Mouse (Mus musculus) c-Kit-positive CD71-positive TER-119-positive erythroid progenitor cells, embryonic 14.5 days (primary cell): Measurements from ENCODE around the gene Rtp3.

ENCODE experiments used
- DNase-seq: peaks from one replicate; pipeline ENCODE4 v3.0.0-alpha.2; 2013; ENCODE audit warnings: low spot score

The Rtp3 gene

DNA sequence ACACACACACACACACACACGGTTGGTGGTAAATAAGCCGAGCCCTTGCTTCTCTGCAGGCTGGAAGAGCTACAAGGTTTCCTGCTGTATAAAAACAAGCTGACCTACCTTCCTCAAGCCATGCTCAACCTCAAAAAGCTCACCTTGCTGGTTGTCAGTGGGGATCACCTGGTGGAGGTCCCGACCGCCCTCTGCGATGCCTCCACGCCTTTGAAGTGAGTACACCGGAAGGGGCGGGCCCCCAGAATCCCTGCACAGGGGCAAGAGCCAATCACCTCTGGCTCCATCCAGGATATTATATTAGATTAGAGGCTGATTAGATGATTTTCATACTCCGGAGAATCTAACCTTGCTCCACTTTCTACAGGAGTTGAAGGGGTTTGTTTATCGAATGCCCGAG lies 11.0 kb downstream of the Rtp3 start:
- DNase-seq: no peak

DNA sequence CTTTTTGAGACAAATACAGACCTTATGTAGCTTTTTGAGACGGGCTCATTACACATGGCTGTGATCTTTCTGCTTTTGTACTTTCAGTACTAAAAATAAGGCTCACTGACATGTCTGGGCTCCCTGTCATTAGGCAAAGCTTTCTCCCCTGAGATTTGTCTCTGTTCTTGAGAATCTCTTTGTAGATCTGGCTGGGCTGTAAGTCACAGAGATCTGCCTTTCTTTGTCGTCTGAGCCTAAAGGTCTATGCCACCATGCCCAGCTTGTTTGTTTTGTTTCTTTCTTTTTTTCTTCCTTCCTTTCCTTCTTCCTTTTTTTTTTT lies 24.5 kb downstream of the Rtp3 start:
- DNase-seq: no peak

DNA sequence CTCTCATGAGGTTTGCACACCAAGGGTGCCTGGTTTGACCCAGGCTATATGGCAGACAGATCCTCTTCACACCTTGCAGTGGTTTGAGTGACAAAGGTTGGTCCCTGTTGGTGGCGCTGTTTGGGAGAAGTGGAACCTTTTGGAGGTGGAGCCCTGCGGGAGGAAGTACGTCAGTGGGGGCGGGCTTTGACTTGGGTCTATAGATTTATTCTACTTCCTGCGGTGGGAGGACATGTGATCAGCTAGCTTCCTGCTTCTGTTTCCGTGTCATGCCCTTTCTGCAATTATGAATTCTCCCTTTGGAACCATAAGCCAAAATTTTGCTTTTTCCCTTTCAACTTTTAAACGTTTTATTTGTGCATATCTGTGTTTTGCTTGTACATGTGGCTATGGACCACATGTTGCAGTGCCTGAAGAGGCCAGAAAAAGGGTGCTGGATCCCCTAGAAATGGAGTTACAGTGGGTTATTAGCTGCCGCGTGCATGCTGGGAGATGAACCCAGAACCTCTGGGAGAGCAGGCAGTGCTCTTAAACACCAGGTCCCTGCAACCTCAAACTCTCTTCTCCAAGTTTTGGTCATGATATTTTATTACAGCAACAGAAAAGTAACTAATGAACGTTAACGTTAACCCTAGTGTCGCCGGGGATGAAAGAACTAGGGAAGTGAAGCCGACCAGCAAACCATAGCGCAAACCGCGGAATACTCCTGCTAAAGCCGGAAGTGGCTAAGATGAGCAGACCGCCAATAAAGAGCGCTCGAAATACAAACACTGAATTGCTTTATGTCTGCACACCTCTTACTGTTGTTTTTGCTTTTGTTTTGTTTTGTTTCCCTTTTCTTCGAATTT lies 25.1 kb downstream of the Rtp3 start:
- DNase-seq: no peak

DNA sequence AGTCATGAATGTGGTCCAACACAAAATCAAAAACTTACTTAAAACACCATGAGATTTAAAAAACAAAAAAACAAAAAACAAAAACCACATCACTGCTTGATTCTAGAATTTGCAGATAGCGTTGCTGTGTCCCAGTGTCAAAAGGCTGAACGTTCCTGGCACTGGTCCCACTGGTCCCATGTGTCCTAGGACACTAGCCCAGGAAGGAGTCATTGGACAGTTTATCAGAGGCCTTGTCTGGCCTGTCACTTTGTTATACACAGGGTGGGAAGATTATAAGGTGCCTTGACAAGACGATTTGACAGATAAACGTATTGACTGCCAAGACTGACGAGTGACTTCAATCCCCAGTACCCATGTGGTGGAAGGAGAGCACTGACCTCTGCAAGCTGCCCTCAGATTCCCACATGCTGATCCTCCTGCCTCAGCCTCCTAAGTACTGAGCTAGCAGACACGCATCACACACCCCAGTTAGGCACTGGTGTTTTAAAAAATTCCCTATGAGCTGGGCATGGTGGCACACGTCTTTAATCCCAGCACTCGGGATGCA lies 26.7 kb downstream of the Rtp3 start:
- no peak for DNase-seq

DNA sequence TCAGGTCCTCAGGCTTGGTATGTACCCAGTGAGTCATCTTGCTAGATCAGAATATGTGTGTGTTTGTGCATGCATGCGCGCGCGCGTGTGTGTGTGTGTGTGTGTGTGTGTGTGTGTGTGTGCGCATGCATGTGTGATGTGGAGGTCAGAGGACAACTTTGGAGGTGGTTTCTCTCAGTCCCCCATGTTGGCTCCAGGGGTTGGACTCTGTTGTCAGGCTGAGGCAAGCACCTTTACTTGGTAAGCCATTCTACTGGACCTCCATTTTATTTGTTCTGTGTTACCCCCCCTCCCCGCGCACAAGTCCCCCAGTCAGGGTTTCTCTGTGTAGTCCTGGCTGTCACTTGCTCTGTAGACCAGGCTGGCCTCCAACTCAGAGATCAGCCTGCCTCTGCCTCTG lies 29.0 kb downstream of the Rtp3 start:
- no peak for DNase-seq

DNA sequence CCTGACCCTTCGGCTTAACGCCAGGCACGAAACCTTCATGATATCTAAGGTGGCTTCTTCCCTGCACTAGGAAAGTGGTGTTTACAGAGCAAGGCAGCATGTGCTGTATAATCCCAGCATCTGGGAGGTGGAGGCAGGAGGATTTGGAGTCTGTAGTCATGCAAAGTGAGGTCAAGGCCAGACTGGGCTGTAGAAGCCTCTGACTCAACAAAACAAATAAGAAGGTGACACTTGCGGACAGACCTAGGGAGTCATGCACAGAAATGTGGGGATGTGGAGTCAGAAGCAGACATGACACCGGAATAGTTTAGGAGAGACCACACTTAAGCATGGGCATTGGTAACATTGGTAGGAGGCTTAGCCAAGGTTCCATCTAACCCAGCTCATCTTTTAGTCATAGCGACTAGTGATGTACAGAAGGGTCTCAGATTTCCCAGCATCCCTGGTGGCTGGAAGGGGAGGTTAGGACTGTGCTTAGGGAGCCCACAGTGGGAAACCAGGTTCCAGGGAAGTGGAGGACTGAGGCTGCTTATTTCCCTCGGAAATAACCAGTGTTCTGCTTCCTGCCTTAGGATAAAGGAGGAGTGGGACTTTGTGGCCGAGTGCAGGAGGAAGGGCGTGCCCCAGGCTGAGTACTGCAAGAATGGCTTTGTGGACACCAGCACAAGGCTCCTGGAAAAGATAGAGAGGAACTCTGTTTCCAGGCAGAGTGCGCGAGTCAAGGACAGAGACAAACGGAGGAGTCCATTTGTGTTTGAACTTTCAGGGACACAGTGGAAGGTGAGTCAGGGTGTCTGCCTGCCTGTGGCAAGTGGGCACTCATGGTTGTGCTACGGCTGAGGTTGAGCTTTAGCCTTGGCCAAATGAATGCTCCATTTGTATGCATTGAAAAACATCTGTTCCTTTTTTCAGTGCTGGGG lies 29.9 kb downstream of the Rtp3 start:
- DNase-seq: no peak

DNA sequence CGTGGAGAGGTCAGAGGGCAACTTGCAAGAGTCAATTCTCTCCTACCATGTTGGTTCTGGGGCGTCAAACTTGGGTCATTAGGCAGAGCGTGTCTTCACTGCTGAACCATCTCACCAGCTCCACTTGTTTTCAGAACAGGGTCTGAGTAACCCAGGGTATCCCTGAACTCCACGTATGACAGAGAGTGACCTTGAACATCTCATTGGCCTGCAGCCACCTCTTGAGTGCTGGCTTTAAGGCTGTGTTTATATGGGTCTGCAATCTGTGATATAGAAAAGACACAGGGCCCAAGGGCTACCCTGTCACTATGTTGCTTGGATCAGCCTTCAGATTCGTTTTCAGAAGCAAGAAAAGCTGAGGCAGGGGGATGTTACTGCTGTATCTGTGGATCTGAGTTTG lies 30.7 kb downstream of the Rtp3 start:
- no peak for DNase-seq

DNA sequence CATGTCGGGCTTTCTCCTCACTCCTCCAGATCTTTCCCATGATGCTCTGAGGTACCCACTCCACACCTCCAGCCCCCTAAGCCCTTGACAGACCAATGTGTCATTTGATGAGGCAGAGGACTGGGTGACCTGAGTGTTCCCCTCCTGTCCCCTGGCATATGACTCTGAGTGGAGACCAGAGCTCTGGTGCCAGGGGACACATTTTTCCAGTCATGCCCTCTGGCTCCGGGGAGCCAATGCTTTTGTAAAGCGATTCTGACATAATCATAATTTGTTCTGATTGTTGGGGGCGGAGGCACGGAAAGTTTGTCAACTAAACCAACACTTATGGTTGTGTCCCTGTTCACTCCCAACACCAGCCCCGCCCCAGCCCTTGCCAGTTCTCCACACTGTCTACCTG lies 34.4 kb downstream of the Rtp3 start:
- no peak for DNase-seq

DNA sequence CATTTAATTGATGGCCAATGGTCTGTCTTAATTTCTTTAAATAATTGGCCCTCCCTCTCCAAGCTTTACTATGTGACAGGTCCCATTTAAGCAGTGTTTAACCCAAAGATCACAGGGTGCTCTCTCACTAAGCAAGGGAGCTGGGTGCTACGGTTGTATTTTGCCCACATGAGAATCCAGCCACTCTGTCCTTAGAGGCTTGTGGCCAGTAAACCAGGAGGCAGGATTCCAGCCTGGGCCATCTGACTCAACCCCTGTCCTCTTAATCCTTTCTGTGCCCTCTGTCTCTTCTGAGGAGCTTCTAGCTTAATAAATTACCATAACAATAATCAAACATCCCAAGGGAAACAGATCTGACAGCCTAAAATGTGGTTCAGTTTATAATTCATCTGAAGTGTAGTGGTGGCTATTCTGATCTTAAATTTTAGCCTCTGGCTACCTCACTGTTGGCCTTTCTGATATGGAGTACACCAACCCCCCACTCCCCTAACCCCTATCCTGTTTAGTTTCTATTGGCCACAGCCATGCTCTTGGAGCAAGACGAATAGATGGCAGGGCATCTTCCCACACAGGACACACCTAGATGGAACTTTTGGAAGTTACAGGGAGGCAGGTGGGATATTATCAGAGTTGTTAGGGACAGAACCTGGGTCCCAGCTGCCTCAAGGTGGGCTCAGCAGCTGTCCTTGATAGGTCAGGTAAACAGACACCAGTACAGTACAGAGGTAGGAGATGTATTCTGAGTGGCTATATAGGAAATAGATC lies 35.5 kb downstream of the Rtp3 start:
- DNase-seq: no peak

DNA sequence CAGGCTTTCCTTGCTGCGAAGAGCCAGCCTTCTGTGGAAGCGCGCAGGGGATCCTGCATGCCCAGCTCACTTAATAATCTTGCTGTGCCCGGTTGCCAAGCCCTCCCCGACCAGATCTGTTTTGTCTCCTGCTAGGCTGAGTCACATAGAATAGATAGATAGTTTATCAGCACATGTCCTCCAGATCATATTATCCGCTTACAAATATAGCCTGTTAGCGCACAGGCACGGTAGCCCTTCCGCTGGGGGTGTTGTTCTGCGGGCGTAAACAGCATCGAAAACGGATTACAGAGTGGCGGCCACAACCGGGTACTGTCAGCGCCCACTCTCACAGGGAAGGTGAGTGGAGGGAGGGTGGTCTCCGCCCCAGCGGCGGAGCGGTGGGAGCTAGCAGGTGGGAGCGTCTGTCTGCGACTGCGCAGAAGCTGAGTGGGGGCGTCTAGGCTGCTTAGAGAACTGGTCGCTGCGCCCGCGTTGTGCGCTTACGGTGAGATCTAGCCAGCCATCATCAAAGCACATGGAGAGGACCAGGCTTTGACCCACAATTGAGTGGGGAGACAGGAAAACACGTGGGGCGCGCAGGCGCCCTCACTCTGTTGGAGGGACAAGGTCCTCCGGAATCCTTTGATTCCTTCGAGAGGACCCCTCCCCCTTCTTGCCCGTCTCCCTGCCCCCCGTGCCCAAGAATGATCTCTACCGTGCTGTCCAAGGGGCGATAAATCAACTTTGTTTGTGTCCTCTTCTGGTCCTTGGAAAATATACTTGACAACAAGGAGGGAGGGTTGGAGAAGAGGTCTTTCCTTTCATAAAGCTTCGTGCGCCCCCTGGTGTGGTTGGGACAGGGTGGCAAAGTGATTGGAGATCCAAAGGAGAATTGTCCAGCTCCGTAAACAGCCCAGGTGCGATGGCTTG lies 36.6 kb downstream of the Rtp3 start:
- no peak for DNase-seq

DNA sequence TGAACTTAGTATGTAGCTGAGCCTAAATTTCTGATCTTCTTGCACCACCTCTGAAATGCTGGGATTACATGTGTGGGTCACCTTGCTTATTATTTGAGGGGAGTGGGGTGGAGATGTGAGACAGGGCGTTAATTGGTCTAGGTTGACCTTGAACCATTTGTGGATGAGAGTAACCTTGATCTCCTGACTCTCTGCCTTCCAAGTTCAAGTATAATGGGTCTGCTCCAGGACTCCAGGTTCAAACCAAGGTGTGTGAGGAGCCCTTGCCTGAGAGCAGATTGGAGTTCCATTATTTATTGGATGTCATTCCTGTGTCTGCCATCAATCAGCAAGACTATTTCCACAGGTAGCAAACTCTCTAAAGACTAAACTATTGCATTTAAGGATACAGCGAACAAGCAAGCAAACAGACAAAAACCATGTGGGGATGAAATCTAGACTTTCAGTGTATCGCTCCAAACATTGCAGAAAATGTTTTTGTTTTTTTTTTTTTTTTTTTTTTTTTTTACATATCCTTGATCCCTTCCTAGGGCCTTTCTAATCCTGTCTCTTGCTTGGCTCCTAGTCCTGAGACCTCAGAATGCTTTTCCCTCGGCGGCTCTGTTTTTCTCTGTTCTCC lies 37.3 kb downstream of the Rtp3 start:
- no peak for DNase-seq

DNA sequence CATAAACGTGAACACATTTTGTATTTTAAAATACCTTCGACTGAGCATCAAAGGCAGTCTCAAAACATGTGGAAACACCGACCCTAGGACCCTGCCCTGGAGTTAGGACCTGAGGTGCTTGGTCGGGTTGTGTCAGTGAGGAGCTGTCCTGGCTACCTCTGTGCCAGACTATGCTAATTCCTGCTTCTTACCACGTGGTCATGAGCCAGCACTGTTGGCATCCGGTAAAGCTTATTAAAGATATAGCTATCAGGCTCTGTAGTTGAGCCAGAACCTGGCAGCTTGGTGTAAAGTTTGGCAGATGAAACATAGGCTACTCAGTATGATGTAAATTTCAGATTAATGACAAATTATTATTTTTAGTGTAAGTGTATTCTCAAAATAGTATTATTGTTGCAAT lies 38.0 kb downstream of the Rtp3 start:
- DNase-seq: no peak

DNA sequence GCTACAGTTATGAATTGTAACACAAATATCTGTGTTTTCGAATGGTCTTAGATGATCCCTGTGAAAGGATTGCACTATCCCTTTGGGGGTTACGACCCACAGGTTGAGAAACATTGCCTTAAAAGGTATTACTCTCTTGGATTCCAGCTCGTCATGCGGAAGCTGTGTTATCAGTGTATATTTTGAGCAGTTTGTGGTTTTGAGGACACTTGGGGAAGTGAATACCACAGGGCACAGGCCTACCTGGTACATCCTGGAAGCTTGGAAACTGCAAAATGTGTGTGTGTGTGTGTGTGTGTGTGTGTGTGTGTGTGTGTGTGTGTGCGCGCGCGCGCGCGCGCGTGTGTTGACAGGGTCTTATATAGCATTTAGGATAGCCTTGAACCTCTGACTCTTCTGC lies 38.5 kb downstream of the Rtp3 start:
- no peak for DNase-seq

DNA sequence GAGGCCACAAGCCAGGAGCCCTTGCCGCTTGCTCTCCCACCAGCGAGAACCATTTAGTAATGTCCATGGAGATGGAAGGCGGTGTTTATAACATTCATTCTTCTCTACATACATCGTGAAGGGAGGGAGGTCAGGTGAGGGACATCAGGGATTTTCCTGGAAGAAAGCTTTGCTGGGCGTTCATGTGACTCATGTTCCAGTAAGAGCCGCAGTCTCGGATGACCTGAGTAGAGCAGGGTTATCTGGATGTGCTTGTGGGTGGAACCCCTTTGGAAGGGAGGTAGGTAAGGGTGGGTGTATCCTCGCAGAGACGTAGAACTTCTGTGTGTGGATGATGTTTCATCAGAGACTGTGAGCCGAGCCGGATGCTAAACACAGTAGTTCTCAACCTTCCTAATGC lies 39.0 kb downstream of the Rtp3 start, which contains the start of gene Lrrc2:
Gene Lrrc2 (plus strand): TSS at position 149 of the 400 bp plus-strand sequence.
- DNase-seq: no peak

DNA sequence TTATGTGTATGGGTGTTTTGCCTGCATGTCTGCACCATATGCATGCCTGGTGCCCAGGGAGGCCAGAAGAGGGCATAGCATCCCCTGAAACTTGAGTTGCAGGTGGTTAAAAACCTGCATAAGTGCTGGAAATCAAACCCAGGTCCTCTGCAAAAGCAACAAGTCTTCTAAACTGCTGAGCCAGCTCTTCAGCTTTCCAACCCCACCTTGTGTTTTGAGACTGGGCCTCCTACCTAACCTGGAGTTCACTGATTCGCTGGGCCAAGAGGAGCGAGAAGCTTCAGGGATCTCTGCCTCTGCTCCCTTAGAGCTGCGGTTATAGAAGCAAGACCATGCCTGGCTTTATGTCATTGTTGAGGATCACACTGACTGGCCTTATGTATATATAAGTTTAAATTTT lies 40.3 kb downstream of the Rtp3 start:
- DNase-seq: no peak

DNA sequence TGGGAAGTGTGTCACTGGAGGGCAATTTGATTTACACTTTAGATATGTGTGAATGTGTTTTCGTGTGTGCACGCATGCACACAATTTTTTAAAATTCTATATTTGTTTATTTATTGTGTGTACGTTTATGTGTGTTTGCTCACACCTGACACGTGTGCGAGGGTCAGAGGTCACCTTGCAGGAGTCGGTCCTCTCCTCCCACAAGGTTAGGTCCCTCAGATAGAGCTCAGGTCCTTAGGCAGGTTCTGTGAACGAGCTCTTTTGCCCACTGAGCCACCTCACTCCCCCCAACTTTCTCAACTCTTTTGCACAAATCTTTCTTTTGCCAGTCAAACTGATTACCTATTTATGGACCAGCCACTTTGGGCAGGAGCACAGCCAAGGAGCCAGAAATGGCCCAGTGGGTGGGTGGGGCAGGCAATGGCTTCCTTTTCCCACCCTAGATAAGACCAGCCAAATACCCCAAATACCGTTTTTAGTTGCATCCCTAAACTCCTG lies 41.5 kb downstream of the Rtp3 start:
- no peak for DNase-seq

DNA sequence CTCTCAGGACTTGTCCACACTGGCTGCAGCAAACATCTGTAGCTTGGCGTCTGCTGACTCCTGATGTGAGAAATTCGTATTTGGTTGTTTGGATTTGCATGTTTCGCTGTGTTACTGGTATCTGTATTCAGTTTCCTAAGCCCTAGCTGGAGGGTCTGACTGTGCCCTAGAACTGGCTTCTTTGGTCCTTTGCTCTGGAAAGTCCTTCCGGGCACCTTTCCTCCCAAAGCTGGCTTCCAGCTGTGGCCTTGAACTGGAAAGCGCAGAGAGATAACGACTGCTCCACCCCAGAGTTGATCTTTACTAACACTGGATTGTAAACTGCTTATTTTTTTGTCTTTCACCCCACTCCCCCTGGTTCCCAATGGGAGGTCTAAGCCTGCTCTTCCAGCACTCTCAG lies 42.5 kb downstream of the Rtp3 start:
- DNase-seq: no peak

DNA sequence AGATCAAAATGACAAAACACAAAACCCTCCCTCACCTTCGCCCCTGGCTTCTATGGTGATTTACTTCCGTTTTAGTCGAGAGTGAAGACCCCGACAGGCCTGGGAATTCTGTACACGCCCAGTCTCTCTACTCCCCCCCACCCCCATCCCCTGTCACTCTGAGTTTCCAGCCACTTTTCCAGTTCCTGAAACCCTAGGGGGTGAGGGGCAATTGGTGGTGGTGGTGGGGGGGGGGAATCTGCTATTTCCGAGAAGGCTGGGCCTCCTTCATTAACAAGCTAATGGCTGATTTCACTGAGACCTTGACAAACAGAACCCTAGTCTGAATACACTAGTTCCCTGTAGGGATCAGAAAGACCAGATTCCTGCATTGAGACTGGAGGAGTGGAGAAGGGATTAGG lies 43.1 kb downstream of the Rtp3 start:
- DNase-seq: no peak

DNA sequence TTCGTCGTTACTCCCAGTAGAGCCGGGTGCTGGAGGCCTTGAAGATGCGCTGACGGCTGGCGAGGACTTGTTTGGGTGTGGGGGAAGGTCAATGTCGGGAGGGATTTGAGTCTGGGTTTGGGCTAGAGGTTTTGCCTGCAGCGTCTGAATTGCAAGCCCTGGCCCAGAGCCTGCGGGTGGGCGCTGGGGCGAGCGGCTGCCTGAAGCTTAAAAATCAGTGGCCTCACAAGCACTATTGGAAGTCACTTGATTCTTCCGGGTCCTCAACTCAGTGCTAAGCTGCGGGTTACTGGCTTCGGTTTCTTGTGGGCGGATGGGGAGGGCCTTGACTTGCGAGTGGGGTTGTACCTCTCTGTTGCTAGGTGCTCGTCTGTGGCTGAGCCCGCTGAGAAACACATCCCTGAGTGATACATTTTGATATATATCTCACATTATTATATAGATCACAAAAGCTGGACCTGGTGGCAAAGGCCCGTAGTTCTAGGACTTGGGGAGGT lies 43.8 kb downstream of the Rtp3 start:
- no peak for DNase-seq

DNA sequence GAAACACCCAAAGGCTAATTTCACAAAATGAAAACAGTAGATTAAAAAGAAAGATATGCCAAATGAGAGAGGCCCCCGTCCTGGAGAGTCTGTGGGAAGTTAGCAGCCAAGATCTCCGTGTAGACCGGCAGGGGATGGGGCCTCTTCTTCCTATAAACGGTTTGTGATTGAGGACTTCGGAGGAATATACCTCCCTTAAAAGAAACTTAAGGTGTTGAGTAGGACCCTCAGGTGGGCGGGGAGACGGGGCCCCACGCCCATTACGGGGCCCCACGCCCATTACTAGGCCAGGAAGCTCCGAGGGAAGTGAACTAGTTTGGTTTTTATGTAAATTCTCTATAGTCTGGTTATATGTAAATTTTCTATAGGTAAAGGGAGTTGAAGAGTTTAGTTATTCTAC lies 44.5 kb downstream of the Rtp3 start, which contains the start of gene Tdgf1:
Gene Tdgf1 (minus strand): TSS at position 233 of the 400 bp plus-strand sequence.
- DNase-seq: no peak
